Mouse (Mus musculus) limb, embryonic 15.5 days (tissue): ENCODE measurements around the gene Syt2. TPM values are rescaled to one million over a fixed set of nuclear protein-coding genes. Genes with fewer than 3 reads are reported as not detected.
A peak's percentile ranks its signal among the peaks of the same experiment; 100 is the strongest.

Source experiments
- ATAC-seq: fragments of 200-750 bp; cut with Nextera tagmentation; 2 replicates; pipeline ENCODE4 v1.8.0; 2017; ENCODE audit warnings: low read depth, moderate TSS enrichment; ENCODE audit not compliant: insufficient number of reproducible peaks, low FRiP score, low TSS enrichment
- H3K27ac ChIP-seq: fragments of 300-500 bp; sonication (generic); 2 replicates; pipeline ENCODE4 v1.5.1; 2015; ENCODE audit warnings: moderate library complexity, mild to moderate bottlenecking, inconsistent platforms
- H3K27me3 ChIP-seq: fragments of 300-500 bp; sonication (generic); 2 replicates; pipeline ENCODE4 v1.6.1; 2015; ENCODE audit warnings: inconsistent platforms
- H3K36me3 ChIP-seq: fragments of 300-500 bp; sonication (generic); 2 replicates; pipeline ENCODE4 v1.6.1; 2015; ENCODE audit warnings: inconsistent platforms
- H3K4me1 ChIP-seq: fragments of 300-500 bp; sonication (generic); 2 replicates; pipeline ENCODE4 v1.6.1; 2015; ENCODE audit warnings: inconsistent platforms
- H3K4me2 ChIP-seq: fragments of 300-500 bp; sonication (generic); 2 replicates; pipeline ENCODE4 v1.6.1; 2015; ENCODE audit warnings: mild to moderate bottlenecking, inconsistent platforms
- H3K4me3 ChIP-seq: fragments of 300-500 bp; sonication (generic); 2 replicates; pipeline ENCODE4 v1.5.1; 2015; ENCODE audit warnings: mild to moderate bottlenecking, inconsistent platforms
- H3K9ac ChIP-seq: fragments of 300-500 bp; sonication (generic); 2 replicates; pipeline ENCODE4 v1.6.1; 2015; ENCODE audit warnings: inconsistent platforms
- H3K9me3 ChIP-seq: fragments of 300-500 bp; sonication (generic); 2 replicates; pipeline ENCODE4 v1.6.1; 2016; ENCODE audit warnings: inconsistent platforms
- WGBS: fragments of 180-500 bp; shearing (Covaris S2); methylation state at CpG from one replicate; pipeline ENCODE4 v1.1.7; 2015; 5-methylcytosine and 5-hydroxymethylcytosine counted together
- polyA plus RNA-seq: library from polyadenylated mRNA; unstranded; fragments of >200 nt; fragmentation: Nextera tagmentation; extraction: Ambion mirVana; gene quantifications from 2 replicates; pipeline ENCODE4 v1.2.1, GENCODE M21; 2015

Syt2 gene
- polyA plus RNA-seq, 1 experiment from 2014 or later: 1.3 TPM

GRCm38 (mm10) chr1:134753751-134754630, 107.5 kb downstream of the Syt2 start:
- Histone ChIP-seq H3K4me3 (no peak overlapping the region), H3K4me1 (peaks cover 62% of the 10 kb centered on the region), H3K9ac (no peak overlapping the region), H3K4me2 (no peak overlapping the region), H3K9me3 (no peaks in the 10 kb centered on the region), H3K27me3 (no peaks in the 10 kb centered on the region), H3K27ac (peak overlapping the region; percentile 71), H3K36me3 (peaks cover 9% of the 10 kb centered on the region; the same call in 1 of the 2 replicates)
- ATAC-seq: peak; percentile 59
- WGBS: 43% methylated on average over 13 of the region's 13 CpGs

GRCm38 (mm10) chr1:134754818-134755217, 108.3 kb downstream of the Syt2 start:
- peak overlapping the region; percentile 59; the same call in 1 of the 2 replicates for H3K27ac ChIP-seq
- 70% methylated on average over 10 of the region's 10 CpGs for WGBS
- no peaks in the 10 kb centered on the region for H3K27me3 ChIP-seq
- H3K9me3 ChIP-seq: no peaks in the 10 kb centered on the region
- no peak for ATAC-seq
- peaks cover 17% of the 10 kb centered on the region; the same call in 1 of the 2 replicates for H3K36me3 ChIP-seq
- H3K9ac ChIP-seq: no peak overlapping the region
- no peak overlapping the region for H3K4me2 ChIP-seq
- no peak overlapping the region for H3K4me3 ChIP-seq
- peaks cover 59% of the 10 kb centered on the region for H3K4me1 ChIP-seq

GRCm38 (mm10) chr1:134755548-134756189, 109.2 kb downstream of the Syt2 start:
- Histone ChIP-seq H3K27ac (peak overlapping the region; percentile 59), H3K9ac (no peak overlapping the region), H3K27me3 (no peaks in the 10 kb centered on the region), H3K9me3 (no peaks in the 10 kb centered on the region), H3K4me3 (no peak overlapping the region), H3K36me3 (peaks cover 25% of the 10 kb centered on the region; the same call in 1 of the 2 replicates), H3K4me1 (peaks cover 50% of the 10 kb centered on the region), H3K4me2 (no peak overlapping the region)
- 57% methylated on average over 13 of the region's 13 CpGs for WGBS
- ATAC-seq: no peak

- no peak overlapping the region for H3K9ac ChIP-seq
- no peak overlapping the region for H3K4me2 ChIP-seq
- H3K9me3 ChIP-seq: no peaks in the 10 kb centered on the region
- peaks cover 30% of the 10 kb centered on the region; the same call in 1 of the 2 replicates for H3K36me3 ChIP-seq
- H3K4me1 ChIP-seq: peaks cover 50% of the 10 kb centered on the region
- 65% methylated on average over 10 of the region's 10 CpGs for WGBS
- no peaks in the 10 kb centered on the region for H3K27me3 ChIP-seq
- no peak for ATAC-seq
- peak overlapping the region; percentile 59; the same call in 1 of the 2 replicates for H3K27ac ChIP-seq
- no peak overlapping the region for H3K4me3 ChIP-seq
These were observed 109.9 kb downstream of the Syt2 start for GRCm38 (mm10) chr1:134756190-134756873.

- ATAC-seq: no peak
- Histone ChIP-seq H3K27ac (0 out of 2 replicates have a peak overlapping the region, but pooled peaks have one; percentile 59), H3K4me3 (no peak overlapping the region), H3K27me3 (no peaks in the 10 kb centered on the region), H3K36me3 (peaks cover 30% of the 10 kb centered on the region; the same call in 1 of the 2 replicates), H3K9me3 (no peaks in the 10 kb centered on the region), H3K4me2 (no peak overlapping the region), H3K4me1 (peaks cover 49% of the 10 kb centered on the region), H3K9ac (no peak overlapping the region; the same call in 1 of the 2 replicates)
- WGBS: 69% methylated on average over 3 of the region's 3 CpGs
These were observed 110.8 kb downstream of the Syt2 start for GRCm38 (mm10) chr1:134757230-134757629.

- WGBS: 89% methylated on average over 6 of the region's 6 CpGs
- Histone ChIP-seq H3K9ac (no peak overlapping the region), H3K4me3 (no peak overlapping the region), H3K9me3 (no peaks in the 10 kb centered on the region), H3K27me3 (no peaks in the 10 kb centered on the region), H3K4me1 (peaks cover 30% of the 10 kb centered on the region), H3K4me2 (no peak overlapping the region), H3K36me3 (peaks cover 30% of the 10 kb centered on the region; the same call in 1 of the 2 replicates), H3K27ac (no peak overlapping the region)
- ATAC-seq: no peak
These were observed 112.7 kb downstream of the Syt2 start for GRCm38 (mm10) chr1:134759133-134759532.

- Histone ChIP-seq H3K4me3 (no peak overlapping the region), H3K4me2 (no peak overlapping the region), H3K4me1 (peaks cover 19% of the 10 kb centered on the region), H3K9ac (no peak overlapping the region), H3K9me3 (no peaks in the 10 kb centered on the region), H3K27ac (no peak overlapping the region), H3K27me3 (no peaks in the 10 kb centered on the region), H3K36me3 (peaks cover 30% of the 10 kb centered on the region; the same call in 1 of the 2 replicates)
- ATAC-seq: no peak
- WGBS: 78% methylated on average over 5 of the region's 5 CpGs
These were observed 114.2 kb downstream of the Syt2 start for GRCm38 (mm10) chr1:134760642-134761041.

- Histone ChIP-seq H3K27me3 (no peaks in the 10 kb centered on the region), H3K9me3 (no peaks in the 10 kb centered on the region), H3K4me2 (no peak overlapping the region), H3K9ac (no peak overlapping the region), H3K36me3 (peaks cover 34% of the 10 kb centered on the region; the same call in 1 of the 2 replicates), H3K4me3 (no peak overlapping the region), H3K4me1 (peaks cover 13% of the 10 kb centered on the region), H3K27ac (no peak overlapping the region)
- 87% methylated on average over 7 of the region's 7 CpGs for WGBS
- ATAC-seq: no peak
These were observed 115.1 kb downstream of the Syt2 start for GRCm38 (mm10) chr1:134761534-134761933.

GRCm38 (mm10) chr1:134763250-134763649, 116.8 kb downstream of the Syt2 start:
- 84% methylated on average over 4 of the region's 4 CpGs for WGBS
- no peak for ATAC-seq
- H3K9me3 ChIP-seq: no peaks in the 10 kb centered on the region
- H3K9ac ChIP-seq: no peak overlapping the region
- peaks cover 11% of the 10 kb centered on the region; the same call in 1 of the 2 replicates for H3K4me1 ChIP-seq
- H3K27ac ChIP-seq: no peak overlapping the region
- no peak overlapping the region for H3K4me2 ChIP-seq
- H3K36me3 ChIP-seq: peaks cover 36% of the 10 kb centered on the region; the same call in 1 of the 2 replicates
- H3K4me3 ChIP-seq: no peak overlapping the region
- no peaks in the 10 kb centered on the region for H3K27me3 ChIP-seq

GRCm38 (mm10) chr1:134763776-134764438, 117.4 kb downstream of the Syt2 start:
- no peak overlapping the region for H3K4me2 ChIP-seq
- no peak overlapping the region for H3K9ac ChIP-seq
- no peaks in the 10 kb centered on the region for H3K9me3 ChIP-seq
- no peaks in the 10 kb centered on the region for H3K27me3 ChIP-seq
- H3K4me1 ChIP-seq: peaks cover 11% of the 10 kb centered on the region; the same call in 1 of the 2 replicates
- WGBS: 66% methylated on average over 11 of the region's 11 CpGs
- no peak for ATAC-seq
- H3K4me3 ChIP-seq: no peak overlapping the region
- peaks cover 34% of the 10 kb centered on the region for H3K36me3 ChIP-seq
- 0 out of 2 replicates have a peak overlapping the region, but pooled peaks have one; percentile 7 for H3K27ac ChIP-seq

- Histone ChIP-seq H3K9ac (no peak overlapping the region), H3K27me3 (no peaks in the 10 kb centered on the region), H3K9me3 (no peaks in the 10 kb centered on the region), H3K4me1 (peaks cover 11% of the 10 kb centered on the region; the same call in 1 of the 2 replicates), H3K4me2 (no peak overlapping the region), H3K36me3 (peaks cover 24% of the 10 kb centered on the region), H3K4me3 (no peak overlapping the region), H3K27ac (peak overlapping the region; percentile 58)
- 57% methylated on average over 7 of the region's 7 CpGs for WGBS
- no peak for ATAC-seq
These were observed 118.5 kb downstream of the Syt2 start for GRCm38 (mm10) chr1:134764831-134765458.
